Mouse (Mus musculus) sigmoid colon, adult 10 weeks (tissue): Measurements from ENCODE around the gene Spaar. TPM values are rescaled to one million over a fixed set of nuclear protein-coding genes. Genes with fewer than 3 reads are reported as not detected.

Source experiments
- polyA plus RNA-seq: library from polyadenylated mRNA; stranded (reverse); fragments of 350-450 nt; fragmentation: Illumina TruSeq; extraction: RNeasy Lipid Tissue Mini Kit (QIAGEN cat#74804); gene quantifications from one replicate; pipeline ENCODE4 v1.2.3, GENCODE M21; 2014; ENCODE audit warnings: low read depth, low replicate concordance

Gene Spaar
- 0.54 TPM for polyA plus RNA-seq

DNA sequence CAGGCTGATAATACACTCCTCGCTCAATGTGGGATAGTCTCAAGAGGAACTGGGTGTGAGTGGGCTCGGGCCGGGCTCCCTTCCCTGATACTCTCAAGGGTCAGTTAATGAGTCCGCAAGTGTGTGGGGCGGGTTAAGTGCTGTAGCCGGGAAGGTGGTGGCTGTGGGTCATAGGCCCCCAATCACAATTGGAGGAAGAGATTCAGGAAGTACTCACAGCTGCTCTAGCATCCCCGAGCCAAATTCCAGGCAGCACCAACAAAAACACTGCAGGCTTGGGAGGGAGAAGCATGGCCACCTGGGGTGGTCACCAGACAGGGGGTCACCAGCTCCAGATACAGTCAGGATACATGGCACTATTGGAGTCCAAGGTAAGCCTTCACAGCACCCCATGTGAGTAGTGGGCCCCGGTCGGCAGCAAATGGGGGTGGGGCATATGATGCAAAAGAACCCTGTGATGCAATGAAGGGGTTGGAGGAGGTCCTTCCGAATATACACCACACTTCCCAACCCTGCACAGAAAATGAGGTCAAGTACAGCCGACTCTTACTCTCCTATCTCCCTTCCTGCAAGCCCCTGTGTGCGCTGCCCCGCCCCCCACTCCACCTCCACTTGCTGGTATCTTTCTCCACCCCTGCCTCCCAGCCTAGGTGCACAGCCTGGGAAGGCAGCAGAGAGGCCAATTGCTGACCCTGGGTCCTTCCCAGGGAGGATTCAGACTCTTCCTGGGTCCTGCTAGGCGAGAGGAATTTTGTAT, at the start of gene Spaar:
TSS of gene Spaar (plus strand) at position 241 of the 757 bp plus-strand sequence.

DNA sequence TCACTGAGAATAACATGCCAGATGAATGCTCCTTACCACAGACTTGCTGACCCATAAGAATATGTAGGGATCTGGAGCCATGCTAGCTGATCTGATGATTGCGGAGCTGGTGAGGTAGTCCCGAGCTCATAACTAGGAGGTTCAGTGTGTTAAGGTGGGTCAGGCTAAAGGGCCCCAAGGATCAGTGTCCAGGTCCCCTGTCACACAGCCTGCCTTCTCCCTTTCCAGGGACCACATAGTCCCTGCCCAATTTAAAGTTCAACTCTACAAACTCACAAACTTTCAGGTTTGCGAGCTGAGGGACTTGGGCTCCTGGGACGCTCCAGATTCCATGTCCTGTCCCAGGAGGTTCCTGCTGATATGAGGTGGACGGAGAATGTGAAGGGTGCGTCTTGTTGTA, 29.1 kb upstream of the Spaar start, which contains the start of gene Olfr70:
TSS of gene Olfr70 (minus strand) at position 101 of the 400 bp plus-strand sequence.

GRCm38 (mm10) chr4:43709869-43710268, 20.0 kb upstream of the Spaar start, which contains the start of gene Olfr71:
Gene Olfr71 (minus strand): TSS chr4:43710255.

GRCm38 (mm10) chr4:43726995-43727394, 2.8 kb upstream of the Spaar start, which contains the start of gene Hrct1:
Gene Hrct1 (plus strand): TSS chr4:43727188.

GRCm38 (mm10) chr4:43770909-43771308, 41.1 kb downstream of the Spaar start, which contains the start of gene Olfr159:
Gene Olfr159 (minus strand): TSS chr4:43771009.

Other genes with a start within 250 kb of the Spaar start
- gene Sit1, start 246.3 kb upstream of the Spaar start, polyA plus RNA-seq: not detected
- 10.5 TPM for gene Ccdc107, start 237.1 kb upstream of the Spaar start, polyA plus RNA-seq
- 22.4 TPM for gene Arhgef39, start 230.3 kb upstream of the Spaar start, polyA plus RNA-seq
- 22.6 TPM for gene Car9, start 223.1 kb upstream of the Spaar start, polyA plus RNA-seq
- 135 TPM for gene Tpm2, start 206.3 kb upstream of the Spaar start, polyA plus RNA-seq
- gene Creb3, start 167.7 kb upstream of the Spaar start, polyA plus RNA-seq: 13.0 TPM
- gene Tln1, start 167.3 kb upstream of the Spaar start, polyA plus RNA-seq: 75.7 TPM
- 5.5 TPM for gene Rgp1, start 151.3 kb upstream of the Spaar start, polyA plus RNA-seq
- gene Gba2, start 151.2 kb upstream of the Spaar start, polyA plus RNA-seq: 1.9 TPM
- not detected for gene Msmp, start 145.5 kb upstream of the Spaar start, polyA plus RNA-seq
- 3.2 TPM for gene Npr2, start 98.1 kb upstream of the Spaar start, polyA plus RNA-seq
- not detected for gene Spag8, start 76.4 kb upstream of the Spaar start, polyA plus RNA-seq
- gene Hint2, start 73.6 kb upstream of the Spaar start, polyA plus RNA-seq: 8.2 TPM
- gene Tmem8b, start 61.1 kb upstream of the Spaar start, polyA plus RNA-seq: 2.7 TPM
- gene Fam221b, start 60.9 kb upstream of the Spaar start, polyA plus RNA-seq: 0.47 TPM
- gene Olfr70, start 29.2 kb upstream of the Spaar start, polyA plus RNA-seq: not detected
- not detected for gene Olfr71, start 19.8 kb upstream of the Spaar start, polyA plus RNA-seq
- not detected for gene Hrct1, start 2.8 kb upstream of the Spaar start, polyA plus RNA-seq
- not detected for gene Olfr159, start 41.0 kb downstream of the Spaar start, polyA plus RNA-seq
- not detected for gene Olfr156, start 93.9 kb downstream of the Spaar start, polyA plus RNA-seq
- gene Olfr157, start 110.2 kb downstream of the Spaar start, polyA plus RNA-seq: not detected
- not detected for gene Olfr155, start 121.5 kb downstream of the Spaar start, polyA plus RNA-seq
- gene Reck, start 145.5 kb downstream of the Spaar start, polyA plus RNA-seq: 8.7 TPM
- gene Glipr2, start 227.4 kb downstream of the Spaar start, polyA plus RNA-seq: 20.5 TPM